ENCODE assay signal across 9 mouse cellular contexts in genomic region chr2:172393391-172394051, GRCm38 (mm10). TPM values are rescaled to one million over a fixed set of nuclear protein-coding genes. Genes with fewer than 3 reads are reported as not detected.
DNase-seq lines count a peak whose midpoint lies in the region; ATAC-seq and TF ChIP-seq lines count a peak whose summit lies in the region.
"Had no signal": no experiment of that assay in that cellular context is flagged by ENCODE, and none has a peak within 500 bp of the region (broad histone marks: within the 10 kb centered on the region; RNA-seq: fewer than 3 reads in every experiment).

Gene Cass4 (plus strand): TSS chr2:172393794.

- no peak for TF ChIP-seq CTCF in testis, adult 2 months (IDR thresholded peaks at IDR 0.05; ENCODE audit: control insufficient read depth, insufficient read depth, insufficient replicate concordance, low read depth, low read length)

- peak within 1 kb of the TSS; percentile 34 for H3K4me2 ChIP-seq in heart, embryonic 14.5 days (ENCODE audit: low read length)
- H3K4me2 ChIP-seq: midbrain, embryonic 12.5 days had no signal

- 16% methylated on average over 13 of the region's 13 CpGs for WGBS in heart, embryonic 14.5 days

- no peak within 1 kb of the TSS for H3K9ac ChIP-seq in heart, embryonic 14.5 days (ENCODE audit: low read length)
- H3K9ac ChIP-seq: midbrain, embryonic 12.5 days had no signal

- peak within 1 kb of the TSS; percentile 48 for H3K4me3 ChIP-seq in testis, adult 2 months (ENCODE audit: control insufficient read depth, low read depth, low read length)
- no peak within 1 kb of the TSS for H3K4me3 ChIP-seq in heart, embryonic 14.5 days (ENCODE audit: control insufficient read depth in 1 of 2, insufficient read depth in 1 of 2, low read depth in 1 of 2, low read length in 2 of 2)
- H3K4me3 ChIP-seq: midbrain, embryonic 12.5 days had no signal

- TF ChIP-seq POLR2A in testis, adult 2 months (IDR thresholded peaks at IDR 0.05; ENCODE audit: control insufficient read depth, low read depth, low read length): no peak

- no peaks in the 10 kb centered on the region for H3K27me3 ChIP-seq in testis, adult 2 months (ENCODE audit: control insufficient read depth, insufficient read depth, low read length)
- no peaks in the 10 kb centered on the region for H3K27me3 ChIP-seq in heart, embryonic 14.5 days (ENCODE audit: control insufficient read depth, insufficient read depth, low read length)
- H3K27me3 ChIP-seq: midbrain, embryonic 12.5 days had no signal

- no peak within 1 kb of the TSS for H3K27ac ChIP-seq in testis, adult 2 months (ENCODE audit: control insufficient read depth, insufficient read depth, low read depth, low read length)
- H3K27ac ChIP-seq in heart, embryonic 14.5 days (replicated peaks in 1 of 2; ENCODE audit: control insufficient read depth in 1 of 2, insufficient read depth in 1 of 2, low read depth in 2 of 2, low read length in 2 of 2): no peak within 1 kb of the TSS
- H3K27ac ChIP-seq: midbrain, embryonic 12.5 days had no signal

- no peak for DNase-seq in testis, postnatal 10 days (ENCODE audit: low spot score)
- peak; percentile 75 for DNase-seq in lung, postnatal 36 days
- DNase-seq in left cerebral cortex, postnatal 25 days (ENCODE audit: low spot score in 2 of 2): no peak
- DNase-seq in layer of hippocampus, adult 18-20 months (ENCODE audit: low spot score in 2 of 2): no peak
- no peak for DNase-seq in adrenal gland, postnatal 25 days
- no peak for DNase-seq in frontal cortex, postnatal 14 days (ENCODE audit: low spot score in 2 of 2)

- no peaks in the 10 kb centered on the region for H3K36me3 ChIP-seq in testis, adult 2 months (ENCODE audit: control insufficient read depth, insufficient read depth, low read length)
- H3K36me3 ChIP-seq in heart, embryonic 14.5 days (ENCODE audit: control insufficient read depth, insufficient read depth, low read length): no peaks in the 10 kb centered on the region
- H3K36me3 ChIP-seq: midbrain, embryonic 12.5 days had no signal

- H3K4me1 ChIP-seq in testis, adult 2 months (ENCODE audit: control insufficient read depth, insufficient read depth, low read length): peaks cover 2% of the 10 kb centered on the region; the same call in 1 of the 2 replicates
- H3K4me1 ChIP-seq in heart, embryonic 14.5 days (ENCODE audit: control insufficient read depth in 2 of 2, insufficient read depth in 2 of 2, low read length in 2 of 2): peaks cover 2 to 4% of the 10 kb centered on the region in 2 experiments; a peak in 2 of 4 replicates

- no peak for ATAC-seq in heart, embryonic 14.5 days (ENCODE audit: insufficient number of reproducible peaks, insufficient read depth, low FRiP score, low read depth)

- H3K9me3 ChIP-seq in heart, embryonic 14.5 days (ENCODE audit: control insufficient read depth, low read length): no peaks in the 10 kb centered on the region
- H3K9me3 ChIP-seq: midbrain, embryonic 12.5 days had no signal

- intact Hi-C loops in left cerebral cortex, postnatal 25 days (cut with DNase I): loop anchor here (5.0 kb wide), 1 partner anchor 49 kb away; the partner anchor contains the start of gene Rtf2

RNA-seq across cellular contexts. Expression of gene Cass4, which starts in this region (rescaled TPM):
- 0.26 and 0.31 TPM in 2 replicates for polyA plus RNA-seq in testis, adult 2 months (2012; rRNA removed)
- polyA plus RNA-seq in heart, embryonic 14.5 days (2014; fragmentation: Nextera tagmentation; extraction: Ambion mirVana): 0.27 and 0.30 TPM in 2 replicates
- total RNA-seq in left cerebral cortex, postnatal 25 days (2021): under 1 TPM; 0.55 to 0.78 TPM
- under 1 TPM; 0.18 to 0.22 TPM for total RNA-seq in layer of hippocampus, adult 18-20 months (2021)
- not detected in 2 replicates for total RNA-seq in adrenal gland, postnatal 25 days (2021)
